Mouse (Mus musculus): ENCODE data around the gene Thbs2. TPM values are rescaled to one million over a fixed set of nuclear protein-coding genes. Genes with fewer than 3 reads are reported as not detected.

The Thbs2 gene
- total RNA-seq, 2 experiments from 2014 or later = 0.09 TPM; not detected in 1

DNA sequence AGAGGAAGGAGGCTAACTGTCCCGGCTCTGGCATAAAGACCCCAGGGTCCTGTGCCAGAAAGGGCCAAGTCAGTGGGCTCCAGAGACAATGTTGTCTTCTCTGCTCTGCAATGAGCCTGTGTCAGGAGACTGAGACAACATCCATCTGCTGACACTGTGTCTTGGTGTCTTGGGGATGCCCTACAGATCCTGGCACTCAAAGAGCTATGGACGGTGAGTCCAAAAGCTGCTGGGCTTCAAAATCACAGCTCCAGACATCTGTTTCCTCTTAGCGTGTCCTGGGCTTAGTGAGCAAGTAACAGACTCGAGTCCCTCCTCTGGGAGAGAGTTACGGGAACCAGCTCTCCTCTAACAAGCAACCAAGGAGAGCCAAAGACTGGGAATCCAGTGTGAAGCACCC, 6.2 kb upstream of the Thbs2 start:
- ATAC-seq (replicated peaks; ENCODE audit: low FRiP score, low TSS enrichment, poor library complexity, severe bottlenecking) = no peak

DNA sequence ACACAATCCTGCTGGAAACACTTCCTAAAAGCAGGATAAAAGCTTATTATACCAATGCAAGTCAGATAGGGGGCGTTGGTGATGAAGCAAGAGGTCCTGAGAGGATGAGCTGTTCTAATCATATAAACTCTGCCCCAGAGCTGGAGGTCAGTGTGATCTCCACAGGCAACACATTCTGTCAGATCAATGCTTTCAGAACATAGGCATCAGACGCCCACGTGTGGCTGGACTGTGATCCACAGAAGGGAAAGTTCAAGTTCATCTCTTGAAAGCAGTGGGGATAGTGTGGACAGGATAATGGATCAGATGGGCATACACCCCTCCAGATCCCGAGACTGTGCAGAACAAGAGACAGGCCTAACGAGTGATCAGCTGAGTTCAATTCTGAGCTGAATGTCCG, 4.2 kb upstream of the Thbs2 start:
- no peak for ATAC-seq (replicated peaks; ENCODE audit: low FRiP score, low TSS enrichment, poor library complexity, severe bottlenecking)

DNA sequence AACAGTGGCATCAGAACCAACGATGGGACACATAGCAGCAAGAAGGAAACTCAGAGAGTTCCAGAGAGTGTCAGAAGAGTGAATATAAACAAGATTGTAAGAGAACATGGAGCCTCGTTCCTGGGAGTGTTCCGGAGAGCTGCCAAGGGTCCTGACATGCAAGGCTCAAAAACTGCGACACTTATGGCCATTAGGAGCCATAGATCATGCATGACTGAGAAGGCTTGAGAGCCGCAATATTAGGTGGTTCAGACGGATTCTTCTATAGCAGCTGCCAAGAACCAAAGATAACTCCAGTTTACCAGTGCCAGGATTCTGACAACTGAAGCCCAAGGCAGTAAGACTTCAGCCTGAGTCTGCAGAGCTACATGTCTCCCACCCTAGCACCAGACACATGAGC, 3.1 kb upstream of the Thbs2 start:
- no peak for ATAC-seq (replicated peaks; ENCODE audit: low FRiP score, low TSS enrichment, poor library complexity, severe bottlenecking)

DNA sequence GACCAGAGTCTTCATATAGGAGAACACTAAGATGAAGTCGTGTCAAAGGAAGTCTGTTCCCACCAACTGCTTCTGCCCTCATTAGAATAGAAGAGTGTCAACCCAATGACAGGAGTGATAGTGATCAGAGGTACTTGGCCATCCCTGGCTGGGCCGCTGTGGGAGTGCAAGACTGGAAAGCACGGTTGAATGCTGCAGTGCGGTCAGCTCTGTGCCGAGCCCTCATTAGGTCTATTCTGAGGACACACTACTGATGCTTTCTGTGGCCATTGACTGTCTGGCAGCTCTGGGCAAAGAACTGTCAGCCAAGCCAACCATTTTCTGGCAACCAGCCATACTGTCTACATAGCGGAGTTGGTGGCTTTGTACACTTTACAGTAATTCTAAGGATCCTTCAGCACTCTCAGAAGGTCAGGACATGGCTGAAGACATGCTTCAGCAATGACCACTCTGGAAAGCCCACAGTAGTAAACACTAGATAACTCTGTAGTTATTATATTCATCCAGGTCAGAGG, 2.3 kb upstream of the Thbs2 start:
- ATAC-seq (replicated peaks; ENCODE audit: low FRiP score, low TSS enrichment, poor library complexity, severe bottlenecking) = no peak

DNA sequence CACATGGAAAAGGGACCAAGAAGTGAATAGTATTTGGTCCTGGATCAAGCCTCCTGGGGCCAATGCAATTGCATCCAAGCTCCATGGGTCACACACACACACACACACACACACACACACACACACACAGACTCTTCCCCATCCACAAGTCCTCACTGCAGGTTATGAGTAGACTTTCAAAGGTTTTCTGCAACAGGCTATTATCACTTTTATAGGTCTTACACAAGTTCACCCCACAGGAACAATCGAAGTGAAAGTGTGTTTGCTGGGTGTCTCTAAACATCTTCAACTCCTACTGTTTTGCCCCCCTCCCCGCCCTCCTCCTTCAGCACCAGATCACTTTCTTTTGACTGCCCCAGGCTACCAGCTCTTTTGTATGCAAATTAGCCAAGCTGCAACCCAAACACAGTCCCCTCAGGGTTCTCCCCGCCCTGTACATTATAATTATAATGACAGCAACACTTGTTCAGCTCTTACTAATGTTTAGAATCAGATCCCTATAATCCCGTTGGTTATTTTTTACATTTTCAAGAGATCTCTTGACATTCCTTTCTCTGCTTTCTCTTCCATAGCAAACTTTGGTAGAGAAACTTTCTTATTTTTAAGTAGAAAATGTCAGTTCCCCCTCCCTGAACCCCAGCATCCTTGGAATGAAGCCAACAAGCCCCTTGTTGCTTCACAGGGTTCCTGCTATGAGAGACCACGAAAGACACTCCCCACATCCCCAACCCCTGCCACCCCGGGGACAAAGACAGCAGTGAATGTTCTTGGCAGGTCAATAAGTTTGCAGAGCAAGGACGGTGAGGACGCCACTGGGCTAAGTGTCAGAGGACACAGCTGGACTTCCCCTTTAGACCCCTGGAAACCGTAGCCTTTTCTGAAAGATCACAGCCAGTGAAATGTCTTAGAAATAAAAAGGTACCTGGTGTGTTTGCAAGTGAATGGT, 714 bp downstream of the Thbs2 start:
- no peak for ATAC-seq (replicated peaks; ENCODE audit: low FRiP score, low TSS enrichment, poor library complexity, severe bottlenecking)

DNA sequence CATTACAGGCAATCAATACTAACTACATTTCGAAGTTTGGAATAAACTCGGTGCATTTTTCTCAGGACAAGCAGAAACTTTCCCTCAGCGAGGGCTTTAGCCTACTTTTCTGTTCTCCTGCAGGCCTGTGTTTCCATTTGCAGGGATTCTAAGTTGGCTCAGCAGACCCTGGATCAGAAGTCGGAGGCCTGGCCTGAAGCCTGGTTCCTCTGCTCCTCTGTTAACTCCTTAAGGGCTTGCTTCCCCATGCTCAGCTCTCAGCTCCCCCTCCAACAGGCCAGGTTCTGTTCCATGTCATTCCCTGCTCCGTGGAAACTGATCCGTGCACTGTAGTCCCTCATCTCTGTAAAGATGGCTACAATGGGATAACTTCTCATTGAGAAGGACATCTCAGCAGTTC, 2.1 kb downstream of the Thbs2 start:
- no peak for ATAC-seq (replicated peaks; ENCODE audit: low FRiP score, low TSS enrichment, poor library complexity, severe bottlenecking)

DNA sequence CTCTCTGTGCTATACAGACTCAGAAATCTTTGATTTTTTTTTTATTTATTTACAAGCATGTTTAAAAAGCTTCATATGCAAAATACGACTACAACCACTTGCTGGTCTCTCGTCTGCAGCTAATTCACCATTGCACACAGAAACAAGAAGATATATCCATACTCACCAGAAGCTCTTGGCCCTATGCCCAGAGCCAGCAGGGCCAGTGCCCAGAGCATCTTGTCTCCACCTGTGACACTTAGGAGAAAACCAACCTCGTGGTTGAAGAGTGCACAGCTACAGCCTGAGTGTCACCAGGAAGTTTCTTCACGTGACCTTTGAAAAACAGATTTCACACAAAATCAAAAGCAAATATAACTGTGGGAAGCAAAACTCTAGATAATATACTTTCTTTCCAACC, 2.8 kb downstream of the Thbs2 start:
- ATAC-seq (replicated peaks; ENCODE audit: low FRiP score, low TSS enrichment, poor library complexity, severe bottlenecking) = no peak

DNA sequence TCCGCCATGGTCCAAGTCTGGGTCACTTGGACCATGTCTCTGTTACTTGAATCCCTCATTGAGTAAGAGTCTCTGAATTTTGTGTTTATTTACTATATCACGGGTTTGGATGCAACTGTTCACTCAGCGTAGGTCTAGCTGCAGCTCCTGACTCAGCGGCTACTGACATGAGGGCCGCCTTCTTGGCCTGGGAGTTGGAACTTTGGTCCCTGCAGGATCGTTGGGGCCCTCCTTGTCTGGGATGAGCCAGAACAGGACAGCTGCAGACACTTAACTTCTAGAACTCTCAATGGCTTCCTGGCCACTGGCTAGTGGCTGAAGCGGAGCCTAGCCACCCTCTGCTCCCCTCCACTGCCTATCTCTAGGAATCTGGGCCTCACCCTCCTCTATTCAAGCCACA, 11.2 kb downstream of the Thbs2 start:
- no peak for ATAC-seq (replicated peaks; ENCODE audit: low FRiP score, low TSS enrichment, poor library complexity, severe bottlenecking)

DNA sequence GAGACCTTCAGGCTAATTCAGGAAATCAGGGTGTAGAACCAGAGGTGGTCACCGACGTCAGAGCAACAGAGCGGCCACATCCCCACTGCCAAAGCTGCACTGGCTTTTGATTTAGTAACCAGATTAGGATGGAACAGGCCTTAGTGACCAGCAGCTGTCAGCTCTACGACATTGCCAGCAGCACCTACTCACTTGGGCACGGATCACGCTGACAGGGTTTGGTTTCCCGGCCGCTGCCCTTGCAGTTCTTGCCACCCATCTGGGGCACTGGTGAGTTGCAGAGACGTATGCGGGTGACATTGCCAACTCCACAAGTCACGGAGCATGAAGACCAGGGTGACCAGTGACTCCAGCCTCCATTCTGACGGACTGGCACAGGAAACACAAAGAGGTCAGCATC, 13.0 kb downstream of the Thbs2 start:
- no peak for ATAC-seq (replicated peaks; ENCODE audit: low FRiP score, low TSS enrichment, poor library complexity, severe bottlenecking)

DNA sequence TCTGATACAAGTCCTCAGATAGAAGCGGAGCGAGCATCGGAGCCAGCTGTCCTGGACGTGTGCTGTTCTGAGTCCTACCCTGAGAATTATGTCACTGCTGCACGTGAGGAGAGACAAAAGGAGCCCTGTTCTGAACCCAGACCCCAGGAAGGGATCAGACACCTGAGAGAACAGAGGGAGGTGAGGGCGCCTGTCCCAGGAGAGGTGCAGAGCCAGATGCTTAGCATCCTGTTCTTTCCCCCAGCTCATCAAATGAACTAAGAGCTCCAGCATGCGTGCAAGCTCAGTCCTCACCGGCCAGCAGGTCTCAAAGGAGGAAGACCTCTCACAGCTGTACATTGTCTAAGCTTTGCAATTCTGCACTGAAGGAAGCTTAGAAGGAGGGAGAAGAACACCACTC, 16.8 kb downstream of the Thbs2 start:
- ATAC-seq (replicated peaks; ENCODE audit: low FRiP score, low TSS enrichment, poor library complexity, severe bottlenecking) = no peak

DNA sequence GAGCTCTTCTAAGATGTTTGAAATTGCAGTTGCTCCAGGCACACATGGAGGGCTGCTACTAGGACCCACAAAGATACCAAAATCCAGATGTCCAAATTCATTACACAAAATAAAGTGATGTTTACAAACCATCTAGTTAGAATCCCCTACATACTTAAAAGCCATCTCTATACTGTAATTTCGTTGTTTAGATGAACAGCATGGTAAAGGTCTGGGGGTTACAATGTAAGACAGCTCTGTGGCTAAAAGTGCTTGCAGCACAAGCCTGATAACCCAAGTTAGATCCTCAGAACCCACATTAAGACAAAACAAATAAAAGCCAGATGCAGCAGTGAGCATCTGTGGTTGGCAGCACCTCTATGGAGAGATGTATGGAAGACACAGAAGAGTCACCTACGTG, 18.5 kb downstream of the Thbs2 start:
- no peak for ATAC-seq (replicated peaks; ENCODE audit: low FRiP score, low TSS enrichment, poor library complexity, severe bottlenecking)

DNA sequence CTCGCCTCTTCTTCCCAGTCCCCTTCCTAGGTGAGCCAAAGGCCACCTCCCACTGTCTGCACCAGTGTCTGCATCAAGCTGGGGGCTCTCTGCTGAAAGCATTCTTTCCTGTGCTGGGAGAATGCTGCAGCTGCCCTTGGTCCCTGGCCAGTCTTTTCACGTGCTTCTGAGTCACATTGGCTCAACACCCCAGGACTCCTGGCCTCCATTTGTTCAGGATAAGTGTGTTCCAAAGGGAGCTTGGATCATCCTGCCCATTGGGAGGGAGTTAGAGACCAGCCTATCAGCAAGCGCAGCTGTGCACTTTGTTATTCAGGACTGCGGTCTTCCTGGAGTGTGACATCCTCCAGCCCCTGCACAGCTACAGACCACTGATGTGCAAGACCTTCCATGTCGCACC, 21.6 kb downstream of the Thbs2 start:
- no peak for ATAC-seq (replicated peaks; ENCODE audit: low FRiP score, low TSS enrichment, poor library complexity, severe bottlenecking)

DNA sequence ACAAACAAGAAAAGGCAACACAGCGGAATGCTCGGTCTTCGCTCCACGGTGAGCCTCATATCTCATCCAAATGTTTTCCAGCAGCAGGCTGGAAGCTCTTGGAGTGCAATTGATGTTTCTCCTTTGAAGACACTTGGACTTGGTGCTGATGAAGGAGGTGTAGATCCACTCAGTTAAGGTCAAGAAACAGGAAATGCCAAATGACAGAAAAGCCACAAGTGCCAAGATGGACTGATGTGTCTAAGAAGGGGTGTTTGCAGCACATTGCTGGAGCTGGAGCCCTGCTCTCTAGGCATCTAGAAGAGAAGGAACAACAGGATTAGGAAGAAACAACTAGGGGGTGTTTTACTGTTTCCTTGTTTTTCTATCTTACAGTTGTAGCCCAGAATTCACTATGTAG, 26.8 kb downstream of the Thbs2 start:
- no peak for ATAC-seq (replicated peaks; ENCODE audit: low FRiP score, low TSS enrichment, poor library complexity, severe bottlenecking)

DNA sequence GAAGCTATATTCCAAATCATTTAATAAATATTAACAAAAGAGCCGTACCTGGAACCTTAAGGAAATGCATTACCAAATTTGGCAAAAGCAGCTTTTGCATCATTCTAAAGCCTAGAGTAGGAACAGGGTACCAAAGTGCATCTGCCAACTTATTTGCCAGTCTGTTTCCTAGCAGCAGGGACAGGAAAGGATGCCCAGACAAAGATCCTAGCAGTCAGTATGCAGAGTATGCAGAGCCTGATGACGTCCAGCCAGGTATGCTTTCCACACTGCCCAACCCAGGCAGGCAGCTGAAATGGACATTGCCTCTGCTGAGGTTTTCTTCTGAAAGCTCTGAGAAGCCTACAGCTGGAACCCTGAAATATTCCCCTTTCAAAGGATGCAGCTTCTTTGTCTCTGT, 27.6 kb downstream of the Thbs2 start:
- no peak for ATAC-seq (replicated peaks; ENCODE audit: low FRiP score, low TSS enrichment, poor library complexity, severe bottlenecking)

DNA sequence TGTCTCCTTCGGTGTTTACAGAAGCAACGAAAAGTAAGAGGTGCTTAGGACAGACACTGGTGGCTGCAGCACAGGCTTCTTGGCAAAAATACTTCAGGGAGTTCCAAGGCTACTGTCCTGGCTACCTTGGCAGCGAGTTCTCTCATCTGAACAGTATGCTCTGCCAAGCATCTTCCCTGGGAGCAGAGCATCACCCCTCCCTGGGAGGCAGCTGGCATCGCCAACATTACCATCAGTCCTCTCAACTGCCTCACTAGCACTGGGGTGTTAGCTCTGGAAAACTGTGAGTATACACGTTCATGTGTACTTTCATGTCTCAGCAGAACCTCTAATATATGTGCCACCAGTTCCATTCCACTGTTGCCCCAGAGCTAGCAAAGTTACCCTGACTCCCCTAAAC, 30.7 kb downstream of the Thbs2 start:
- ATAC-seq (replicated peaks; ENCODE audit: low FRiP score, low TSS enrichment, poor library complexity, severe bottlenecking) = no peak

DNA sequence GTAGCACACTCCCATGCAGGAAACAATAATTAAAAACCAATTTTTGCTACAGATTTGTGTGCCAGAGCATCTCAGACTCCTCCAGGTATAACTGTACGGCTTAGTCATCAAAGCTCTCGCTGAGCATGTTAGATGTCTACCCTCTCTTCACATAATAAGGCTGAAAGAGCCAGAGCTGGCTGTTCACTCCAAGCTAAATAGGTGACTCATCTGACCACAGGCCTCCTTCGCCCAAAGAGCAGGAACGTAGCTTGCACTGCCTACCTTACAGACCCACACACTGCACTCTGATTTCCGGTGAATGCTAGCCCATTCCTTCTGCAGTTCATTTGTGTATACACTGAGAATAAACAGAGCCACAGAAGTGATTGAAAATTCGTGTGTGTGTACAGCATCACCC, 31.6 kb downstream of the Thbs2 start:
- ATAC-seq (replicated peaks; ENCODE audit: low FRiP score, low TSS enrichment, poor library complexity, severe bottlenecking) = no peak

DNA sequence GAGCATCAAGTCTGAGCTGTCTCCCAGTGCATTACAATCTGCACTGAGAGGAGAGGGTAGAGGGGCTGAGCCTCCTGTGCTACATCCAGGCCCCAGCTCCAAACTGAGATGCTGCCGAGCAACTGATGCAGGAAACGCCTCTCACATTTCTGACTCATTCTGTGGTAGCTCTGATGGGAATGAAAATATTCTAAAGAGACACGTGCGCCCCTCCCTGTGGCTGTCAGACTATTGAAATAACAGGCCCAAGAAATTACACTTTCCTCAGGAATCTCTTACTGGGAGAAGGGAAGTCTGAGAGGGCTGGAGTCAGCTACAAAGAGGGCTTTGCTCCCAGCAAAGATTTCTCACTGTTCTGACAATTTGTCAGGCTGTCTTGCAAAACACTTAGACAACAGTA, 34.3 kb downstream of the Thbs2 start:
- no peak for ATAC-seq (replicated peaks; ENCODE audit: low FRiP score, low TSS enrichment, poor library complexity, severe bottlenecking)

DNA sequence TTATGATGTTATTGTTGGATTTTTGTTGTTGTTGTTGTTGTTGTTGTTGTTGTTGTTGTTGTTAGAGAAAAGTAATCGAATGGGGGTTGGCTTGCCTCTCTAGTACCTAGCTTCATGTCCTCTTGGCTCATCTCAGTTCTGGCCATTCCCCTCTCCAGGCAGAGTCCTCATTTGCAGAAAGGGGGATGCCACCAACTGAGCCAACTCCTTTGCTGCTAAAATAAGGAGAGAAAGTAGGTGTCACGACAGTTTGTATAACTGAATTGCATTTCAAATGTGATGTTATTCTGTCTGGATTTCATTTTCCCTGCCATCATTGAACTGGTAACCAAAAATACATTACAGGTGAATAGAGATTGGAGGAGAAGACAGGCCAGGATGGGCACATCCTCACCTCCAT, 35.9 kb downstream of the Thbs2 start:
- ATAC-seq (replicated peaks; ENCODE audit: low FRiP score, low TSS enrichment, poor library complexity, severe bottlenecking) = no peak

DNA sequence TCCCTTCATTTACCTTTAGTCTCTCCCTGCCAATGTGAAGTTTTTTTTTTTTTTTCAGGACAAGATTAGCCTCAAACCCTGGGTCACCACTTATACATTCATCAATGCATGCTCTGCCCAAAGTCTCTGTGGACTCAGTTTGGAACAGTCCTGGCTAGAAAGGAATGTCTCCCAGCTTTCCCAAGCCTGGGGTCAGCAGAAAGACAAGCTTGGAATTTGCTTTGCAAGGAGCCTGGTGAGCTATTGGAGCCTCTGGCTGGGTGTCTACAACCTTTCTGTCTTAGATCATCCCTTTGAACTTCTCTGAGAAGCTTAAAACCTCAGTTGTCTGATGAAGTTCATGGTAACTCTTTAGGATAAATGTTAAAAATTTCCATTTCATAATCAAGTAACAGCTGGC, 36.9 kb downstream of the Thbs2 start:
- ATAC-seq (replicated peaks; ENCODE audit: low FRiP score, low TSS enrichment, poor library complexity, severe bottlenecking) = no peak

DNA sequence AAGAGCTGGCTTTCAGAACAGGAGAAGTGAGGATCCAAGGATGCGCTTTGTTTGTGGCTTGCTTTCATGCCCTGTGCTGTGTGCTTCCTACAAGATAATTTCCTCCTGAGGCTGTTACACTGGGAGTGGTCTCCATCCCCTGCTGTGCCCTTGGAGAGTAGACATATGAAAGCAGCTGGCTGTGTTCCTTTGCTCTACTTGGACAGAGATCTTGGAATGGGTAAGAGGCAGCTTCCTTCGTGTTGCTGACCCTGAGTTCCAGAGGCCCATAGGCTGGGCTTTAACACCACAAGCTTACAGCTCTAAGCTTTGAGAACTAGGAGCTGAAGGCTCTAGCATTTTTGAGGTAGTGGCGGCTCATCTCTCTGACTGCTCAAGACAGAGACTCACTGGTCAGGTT, 39.1 kb downstream of the Thbs2 start:
- ATAC-seq (replicated peaks; ENCODE audit: low FRiP score, low TSS enrichment, poor library complexity, severe bottlenecking) = no peak

DNA sequence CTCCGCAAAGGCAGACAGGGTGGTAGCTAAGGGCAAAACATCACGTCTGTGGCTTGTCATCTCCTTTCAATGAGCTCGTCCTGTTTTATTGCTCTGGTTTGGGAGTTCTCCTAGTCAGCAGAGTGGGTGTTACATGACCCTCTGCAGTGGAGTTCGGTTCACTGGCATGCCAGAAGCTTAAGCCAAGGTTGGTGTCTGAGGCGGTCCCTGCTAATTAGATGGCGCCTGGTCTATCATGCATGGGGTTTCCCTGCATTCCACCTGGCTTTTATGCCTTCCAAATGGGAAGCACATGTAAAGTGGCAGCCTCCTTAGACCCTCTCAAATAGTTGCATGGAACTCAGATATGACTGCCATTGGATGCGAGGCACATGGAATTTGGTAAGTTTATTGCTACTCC, 42.0 kb downstream of the Thbs2 start:
- no peak for ATAC-seq (replicated peaks; ENCODE audit: low FRiP score, low TSS enrichment, poor library complexity, severe bottlenecking)

All from megakaryocyte-erythroid progenitor cell, adult 5-6 weeks (primary cell).